Mouse (Mus musculus) kidney, adult 2 months (tissue): ENCODE measurements around the gene Id1. TPM values are rescaled to one million over a fixed set of nuclear protein-coding genes. Genes with fewer than 3 reads are reported as not detected.

ENCODE experiments used
- DNase-seq: peaks from one replicate; pipeline ENCODE4 v3.0.0; 2021
- H3K27ac ChIP-seq: fragments of 200-500 bp; 2 replicates; pipeline ENCODE4 v1.5.1; 2012; ENCODE audit warnings: low read depth, low read length, control low read depth, inconsistent platforms; ENCODE audit not compliant: insufficient read depth
- H3K27me3 ChIP-seq: fragments of 200-500 bp; replicated peaks from 2 replicates; pipeline ENCODE4 v1.6.1; 2012; ENCODE audit warnings: mild to moderate bottlenecking, moderate library complexity, low read length, inconsistent platforms; ENCODE audit not compliant: control insufficient read depth, insufficient read depth
- H3K36me3 ChIP-seq: fragments of 200-500 bp; 2 replicates; pipeline ENCODE4 v1.6.1; 2012; ENCODE audit warnings: mild to moderate bottlenecking, moderate library complexity, low read length, inconsistent platforms; ENCODE audit not compliant: control insufficient read depth, insufficient read depth
- H3K4me1 ChIP-seq: fragments of 200-500 bp; 2 replicates; pipeline ENCODE4 v1.6.1; 2011; ENCODE audit warnings: low read length; ENCODE audit not compliant: control insufficient read depth, insufficient read depth
- H3K4me3 ChIP-seq: fragments of 200-500 bp; 2 replicates; pipeline ENCODE4 v1.5.1; 2011; ENCODE audit warnings: mild to moderate bottlenecking, low read depth, low read length, control low read depth; ENCODE audit not compliant: insufficient read depth
- CTCF ChIP-seq: fragments of 200-500 bp; conservative IDR thresholded peaks from 2 replicates; pipeline ENCODE4 v1.5.1; 2011; ENCODE audit warnings: low read depth, mild to moderate bottlenecking, control low read depth, low read length, moderate library complexity, mixed read lengths; ENCODE audit not compliant: insufficient read depth, insufficient read length
- POLR2A ChIP-seq: fragments of 200-500 bp; IDR thresholded peaks from one replicate; pipeline ENCODE4 v1.6.1; 2011; ENCODE audit warnings: low read depth, low read length, control low read depth
- WGBS: fragments of 180-500 bp; shearing (Covaris S2); methylation state at CpG from one replicate; pipeline ENCODE4 v1.1.7; 2018; 5-methylcytosine and 5-hydroxymethylcytosine counted together
- polyA plus RNA-seq: library from polyadenylated mRNA; depleted of rRNA; stranded (reverse); fragments of >200 nt; gene quantifications from 2 replicates; pipeline ENCODE4 v1.2.3, GENCODE M21; 2012

Id1 gene
- polyA plus RNA-seq, 1 experiment: 156 TPM

- WGBS: 77% methylated on average over 22 of the region's 22 CpGs
Measured at GRCm38 (mm10) chr2:152705993-152706571, 30.0 kb upstream of the Id1 start.

GRCm38 (mm10) chr2:152707186-152707585, 28.9 kb upstream of the Id1 start:
- Histone ChIP-seq H3K27ac (peak overlapping the region; percentile 93), H3K4me1 (peaks cover 15% of the 10 kb centered on the region), H3K27me3 (no peaks in the 10 kb centered on the region), H3K36me3 (peaks cover 1% of the 10 kb centered on the region; the same call in 1 of the 2 replicates), H3K4me3 (peak overlapping the region; percentile 54)
- 10% methylated on average over 7 of the region's 7 CpGs for WGBS
- no peak for DNase-seq
- TF ChIP-seq POLR2A: no peak
- no peak for TF ChIP-seq CTCF

More at GRCm38 (mm10) chr2:152705993-152706571, 30.0 kb upstream of the Id1 start:
- Histone ChIP-seq H3K27ac (peak overlapping the region; percentile 93), H3K27me3 (no peaks in the 10 kb centered on the region), H3K36me3 (peaks cover 1% of the 10 kb centered on the region; the same call in 1 of the 2 replicates), H3K4me3 (no peak overlapping the region), H3K4me1 (peaks cover 15% of the 10 kb centered on the region)
- peak; percentile 85 for DNase-seq
- TF ChIP-seq POLR2A: no peak
- TF ChIP-seq CTCF: no peak

GRCm38 (mm10) chr2:152707627-152708026, 28.4 kb upstream of the Id1 start:
- no peak for TF ChIP-seq CTCF
- peak; percentile 53 for TF ChIP-seq POLR2A
- H3K4me3 ChIP-seq: peak overlapping the region; percentile 54
- 10% methylated on average over 31 of the region's 31 CpGs for WGBS
- H3K36me3 ChIP-seq: peaks cover 1% of the 10 kb centered on the region; the same call in 1 of the 2 replicates
- DNase-seq: peak; percentile 97
- H3K4me1 ChIP-seq: peaks cover 15% of the 10 kb centered on the region
- no peaks in the 10 kb centered on the region for H3K27me3 ChIP-seq
- peak overlapping the region; percentile 97 for H3K27ac ChIP-seq

GRCm38 (mm10) chr2:152709066-152709465, 27.0 kb upstream of the Id1 start:
- H3K4me3 ChIP-seq: no peak overlapping the region
- H3K27ac ChIP-seq: no peak overlapping the region
- peaks cover 15% of the 10 kb centered on the region for H3K4me1 ChIP-seq
- 78% methylated on average over 5 of the region's 5 CpGs for WGBS
- TF ChIP-seq CTCF: no peak
- no peak for TF ChIP-seq POLR2A
- DNase-seq: no peak
- peaks cover 1% of the 10 kb centered on the region; the same call in 1 of the 2 replicates for H3K36me3 ChIP-seq
- H3K27me3 ChIP-seq: no peaks in the 10 kb centered on the region

GRCm38 (mm10) chr2:152716241-152716772, 19.7 kb upstream of the Id1 start:
- Histone ChIP-seq H3K27ac (no peak overlapping the region), H3K4me3 (no peak overlapping the region), H3K27me3 (no peaks in the 10 kb centered on the region), H3K4me1 (no peaks in the 10 kb centered on the region; the same call in 1 of the 2 replicates), H3K36me3 (no peaks in the 10 kb centered on the region)
- no peak for TF ChIP-seq CTCF
- 42% methylated on average over 6 of the region's 6 CpGs for WGBS
- peak; percentile 59 for DNase-seq

- H3K27me3 ChIP-seq: no peaks in the 10 kb centered on the region
- H3K4me1 ChIP-seq: no peaks in the 10 kb centered on the region; the same call in 1 of the 2 replicates
- no peak overlapping the region for H3K27ac ChIP-seq
- TF ChIP-seq POLR2A (no peak), CTCF (no peak)
- H3K4me3 ChIP-seq: no peak overlapping the region
- DNase-seq: no peak
- H3K36me3 ChIP-seq: no peaks in the 10 kb centered on the region
- 71% methylated on average over 11 of the region's 11 CpGs for WGBS
Measured at GRCm38 (mm10) chr2:152717652-152718051, 18.4 kb upstream of the Id1 start.

- WGBS: 71% methylated on average over 6 of the region's 6 CpGs
- no peak for DNase-seq
- Histone ChIP-seq H3K4me3 (no peak overlapping the region), H3K27ac (no peak overlapping the region), H3K36me3 (no peaks in the 10 kb centered on the region), H3K27me3 (no peaks in the 10 kb centered on the region), H3K4me1 (no peaks in the 10 kb centered on the region; the same call in 1 of the 2 replicates)
- no peak for TF ChIP-seq POLR2A
- no peak for TF ChIP-seq CTCF
Measured at GRCm38 (mm10) chr2:152718076-152718475, 18.0 kb upstream of the Id1 start.
